Mouse (Mus musculus) embryonic fibroblast, embryonic 13.5 days (primary cell): Measurements from ENCODE around the gene Brwd3.

ENCODE experiments used
- CTCF ChIP-seq: IDR thresholded peaks from 2 replicates; pipeline ENCODE4 v1.5.1; 2011; ENCODE audit warnings: mild to moderate bottlenecking, control low read depth, low read length, moderate library complexity, borderline replicate concordance; ENCODE audit not compliant: insufficient read depth
- POLR2A ChIP-seq: IDR thresholded peaks from 2 replicates; pipeline ENCODE4 v1.6.1; 2011; ENCODE audit warnings: low read depth, mild to moderate bottlenecking, control low read depth, low read length, moderate library complexity

DNA sequence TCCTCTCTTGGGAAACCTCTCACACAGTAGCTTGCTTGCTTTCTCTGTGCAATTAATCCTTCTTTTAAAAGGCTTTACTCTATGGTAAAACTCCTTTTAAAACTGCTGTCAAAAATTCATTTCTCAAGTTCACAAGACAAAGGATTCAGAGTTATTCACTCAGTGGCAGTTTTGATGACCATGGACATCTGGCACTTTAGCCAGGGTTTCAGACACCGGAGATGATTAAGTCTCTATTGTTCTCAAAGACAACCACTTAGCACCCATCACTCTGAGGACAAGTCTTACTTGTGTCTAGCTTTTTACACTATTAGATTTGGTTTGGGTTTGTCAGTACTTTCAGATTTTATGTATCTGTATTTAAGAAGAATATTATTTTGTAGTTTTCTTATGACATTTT is 104.6 kb downstream of the Brwd3 start:
- TF ChIP-seq POLR2A (no peak), CTCF (no peak)
